Mouse (Mus musculus) forebrain, embryonic 10.5 days (tissue): ENCODE measurements around the gene Zzz3. TPM values are rescaled to one million over a fixed set of nuclear protein-coding genes. Genes with fewer than 3 reads are reported as not detected.

Source experiments
- DNase-seq: peaks from one replicate; pipeline ENCODE4 v3.0.0-alpha.2; 2017; ENCODE audit warnings: low spot score; ENCODE audit errors: extremely low spot score
- H3K27ac ChIP-seq: fragments of 300-500 bp; sonication (generic); 2 replicates; pipeline ENCODE4 v1.5.1; 2016; ENCODE audit warnings: mild to moderate bottlenecking
- H3K27me3 ChIP-seq: fragments of 300-500 bp; sonication (generic); 2 replicates; pipeline ENCODE4 v1.6.1; 2016; ENCODE audit warnings: mild to moderate bottlenecking; ENCODE audit not compliant: poor library complexity, severe bottlenecking
- H3K36me3 ChIP-seq: fragments of 300-500 bp; sonication (generic); replicated peaks from 2 replicates; pipeline ENCODE4 v1.6.1; 2016; ENCODE audit warnings: mild to moderate bottlenecking, moderate library complexity
- H3K4me1 ChIP-seq: fragments of 300-500 bp; sonication (generic); 2 replicates; pipeline ENCODE4 v1.6.1; 2016
- H3K4me3 ChIP-seq: fragments of 300-500 bp; sonication (generic); 2 replicates; pipeline ENCODE4 v1.5.1; 2016; ENCODE audit warnings: mild to moderate bottlenecking, moderate library complexity
- H3K9me3 ChIP-seq: fragments of 300-500 bp; sonication (generic); 2 replicates; pipeline ENCODE4 v1.6.1; 2016; ENCODE audit warnings: mild to moderate bottlenecking, moderate library complexity
- WGBS: fragments of 180-500 bp; shearing (Covaris S2); methylation state at CpG from one replicate; pipeline ENCODE4 v1.1.7; 2016; 5-methylcytosine and 5-hydroxymethylcytosine counted together
- polyA plus RNA-seq: library from polyadenylated mRNA; unstranded; fragments of >200 nt; fragmentation: Nextera tagmentation; extraction: Ambion mirVana; gene quantifications from 2 replicates; pipeline ENCODE4 v1.2.1, GENCODE M21; 2016

Zzz3 gene
- polyA plus RNA-seq, 1 experiment from 2014 or later, result 56.4 TPM

DNA sequence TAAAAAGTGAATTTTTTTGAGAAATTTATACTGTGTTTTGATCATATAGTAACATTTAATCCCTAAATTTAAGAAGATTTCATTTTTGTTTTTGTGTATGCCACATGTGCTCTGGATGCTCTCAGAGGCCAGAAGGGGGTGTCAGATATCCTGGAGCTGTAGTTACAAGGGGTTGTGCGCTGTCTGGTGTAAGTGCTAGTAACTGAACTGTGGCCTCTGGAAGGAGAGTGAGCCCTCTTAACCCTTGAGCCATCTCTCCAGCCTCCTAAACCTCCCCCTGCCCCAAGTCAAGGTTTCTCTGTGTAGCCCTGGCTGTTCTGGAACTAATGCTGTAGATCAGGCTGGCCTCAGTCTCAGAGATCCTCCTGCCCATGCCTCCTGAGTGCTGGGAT is 80.0 kb downstream of the Zzz3 start:
- peaks cover 26% of the 10 kb centered on the region for H3K4me1 ChIP-seq
- H3K4me3 ChIP-seq, result no peak overlapping the region
- WGBS, result 96% methylated on average over 1 of the region's 1 CpGs
- H3K27ac ChIP-seq, result no peak overlapping the region
- peaks cover 7% of the 10 kb centered on the region; the same call in 1 of the 2 replicates for H3K27me3 ChIP-seq
- H3K9me3 ChIP-seq, result no peaks in the 10 kb centered on the region
- no peak for DNase-seq
- no peaks in the 10 kb centered on the region for H3K36me3 ChIP-seq

- DNase-seq, result no peak
- H3K4me3 ChIP-seq, result no peak overlapping the region
- H3K4me1 ChIP-seq, result peaks cover 26% of the 10 kb centered on the region
- no peaks in the 10 kb centered on the region for H3K36me3 ChIP-seq
- 91% methylated on average over 3 of the region's 3 CpGs for WGBS
- peaks cover 7% of the 10 kb centered on the region; the same call in 1 of the 2 replicates for H3K27me3 ChIP-seq
- no peaks in the 10 kb centered on the region for H3K9me3 ChIP-seq
- no peak overlapping the region for H3K27ac ChIP-seq
Measured at GRCm38 (mm10) chr3:152475894-152476293, 80.6 kb downstream of the Zzz3 start.

DNA sequence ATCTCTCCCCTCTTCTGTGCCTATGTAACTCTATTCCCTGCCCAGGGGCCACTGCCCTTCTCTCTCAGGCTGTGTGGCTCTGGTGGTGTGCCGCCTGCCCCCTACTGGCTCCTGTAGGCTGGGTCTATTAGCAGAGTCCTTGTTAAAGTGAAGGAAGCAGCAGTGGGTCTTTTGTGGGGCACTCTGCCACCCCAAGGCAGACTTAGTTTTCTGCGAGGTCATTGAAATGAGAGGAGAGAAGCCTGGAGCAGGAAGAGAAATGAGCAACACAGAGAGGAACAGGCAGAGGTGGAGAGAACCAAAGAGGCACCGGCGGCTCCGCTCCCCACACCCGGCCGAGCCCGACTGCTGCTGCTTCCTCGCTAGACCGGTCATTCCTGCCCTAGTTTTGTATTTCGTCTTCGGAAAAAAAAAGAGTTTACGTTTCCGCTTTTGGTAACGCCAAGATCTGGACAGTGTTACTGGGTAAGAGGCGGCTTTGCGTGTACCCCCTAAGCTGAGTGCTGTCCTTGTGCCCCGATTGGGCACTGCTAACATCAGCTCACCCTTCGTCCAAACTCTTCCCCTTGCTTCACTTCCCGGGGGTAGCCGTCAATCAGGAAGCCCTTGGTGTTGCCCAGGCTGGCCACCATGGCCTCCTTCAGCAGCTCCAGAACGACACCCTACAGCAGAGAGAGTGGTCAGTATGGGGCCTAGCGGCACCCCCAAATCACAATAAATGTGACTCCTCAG is 82.7 kb downstream of the Zzz3 start:
- H3K9me3 ChIP-seq, result no peaks in the 10 kb centered on the region
- DNase-seq, result peak; percentile 76
- no peaks in the 10 kb centered on the region for H3K36me3 ChIP-seq
- 3% methylated on average over 23 of the region's 23 CpGs for WGBS
- peaks cover 7% of the 10 kb centered on the region; the same call in 1 of the 2 replicates for H3K27me3 ChIP-seq
- peak overlapping the region; percentile 51 for H3K4me3 ChIP-seq
- H3K27ac ChIP-seq, result peak overlapping the region; percentile 70
- H3K4me1 ChIP-seq, result peaks cover 26% of the 10 kb centered on the region

GRCm38 (mm10) chr3:152478599-152479435 is 83.5 kb downstream of the Zzz3 start:
- Histone ChIP-seq H3K27me3 (peaks cover 7% of the 10 kb centered on the region; the same call in 1 of the 2 replicates), H3K4me1 (peaks cover 29% of the 10 kb centered on the region), H3K36me3 (no peaks in the 10 kb centered on the region), H3K4me3 (peak overlapping the region; percentile 51), H3K9me3 (no peaks in the 10 kb centered on the region), H3K27ac (peak overlapping the region; percentile 70)
- WGBS, result 4% methylated on average over 14 of the region's 16 CpGs
- DNase-seq, result peak; percentile 67

GRCm38 (mm10) chr3:152480336-152480735 is 85.1 kb downstream of the Zzz3 start:
- 93% methylated on average over 6 of the region's 6 CpGs for WGBS
- H3K27ac ChIP-seq, result no peak overlapping the region
- DNase-seq, result no peak

GRCm38 (mm10) chr3:152482182-152482581 is 86.9 kb downstream of the Zzz3 start:
- Histone ChIP-seq H3K4me3 (no peak overlapping the region), H3K27me3 (peaks cover 4% of the 10 kb centered on the region; the same call in 1 of the 2 replicates), H3K9me3 (0 out of 2 replicates have a peak, but pooled peaks cover 5% of the 10 kb centered on the region), H3K27ac (no peak overlapping the region), H3K4me1 (peaks cover 32% of the 10 kb centered on the region), H3K36me3 (no peaks in the 10 kb centered on the region)
- 88% methylated on average over 8 of the region's 8 CpGs for WGBS
- DNase-seq, result no peak

More at GRCm38 (mm10) chr3:152480336-152480735, 85.1 kb downstream of the Zzz3 start:
- no peaks in the 10 kb centered on the region for H3K36me3 ChIP-seq
- no peaks in the 10 kb centered on the region for H3K9me3 ChIP-seq
- H3K4me1 ChIP-seq, result peaks cover 36% of the 10 kb centered on the region
- H3K27me3 ChIP-seq, result peaks cover 7% of the 10 kb centered on the region; the same call in 1 of the 2 replicates
- no peak overlapping the region for H3K4me3 ChIP-seq

- H3K9me3 ChIP-seq, result 0 out of 2 replicates have a peak, but pooled peaks cover 5% of the 10 kb centered on the region
- H3K4me1 ChIP-seq, result peaks cover 16% of the 10 kb centered on the region
- H3K4me3 ChIP-seq, result no peak overlapping the region
- 71% methylated on average over 7 of the region's 7 CpGs for WGBS
- no peaks in the 10 kb centered on the region for H3K27me3 ChIP-seq
- no peak for DNase-seq
- H3K36me3 ChIP-seq, result no peaks in the 10 kb centered on the region
- 0 out of 2 replicates have a peak overlapping the region, but pooled peaks have one; percentile 20 for H3K27ac ChIP-seq
Measured at GRCm38 (mm10) chr3:152483800-152484199, 88.5 kb downstream of the Zzz3 start.

DNA sequence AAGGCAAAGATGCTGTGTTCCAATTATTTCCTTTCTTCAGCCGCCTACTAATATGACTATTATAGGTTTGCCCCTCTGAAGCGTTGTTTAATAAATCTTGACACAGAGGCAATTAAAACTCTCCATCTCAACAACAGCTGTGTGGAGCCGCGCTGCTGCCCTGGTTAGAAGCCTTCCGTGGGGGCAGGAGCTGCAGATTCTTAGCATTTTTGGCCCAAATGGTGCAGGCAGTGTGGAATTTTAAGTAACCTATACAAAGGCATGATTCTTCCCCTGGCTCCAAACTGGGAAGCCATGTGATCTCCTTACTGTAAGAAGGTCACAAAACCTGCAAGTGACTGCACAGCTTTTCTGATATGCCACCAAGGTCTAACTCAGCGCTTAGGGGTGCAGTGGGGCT is 88.9 kb downstream of the Zzz3 start:
- Histone ChIP-seq H3K27me3 (no peaks in the 10 kb centered on the region), H3K36me3 (no peaks in the 10 kb centered on the region), H3K4me3 (no peak overlapping the region), H3K4me1 (peaks cover 12% of the 10 kb centered on the region), H3K9me3 (0 out of 2 replicates have a peak, but pooled peaks cover 5% of the 10 kb centered on the region), H3K27ac (0 out of 2 replicates have a peak overlapping the region, but pooled peaks have one; percentile 20)
- 78% methylated on average over 6 of the region's 6 CpGs for WGBS
- no peak for DNase-seq

DNA sequence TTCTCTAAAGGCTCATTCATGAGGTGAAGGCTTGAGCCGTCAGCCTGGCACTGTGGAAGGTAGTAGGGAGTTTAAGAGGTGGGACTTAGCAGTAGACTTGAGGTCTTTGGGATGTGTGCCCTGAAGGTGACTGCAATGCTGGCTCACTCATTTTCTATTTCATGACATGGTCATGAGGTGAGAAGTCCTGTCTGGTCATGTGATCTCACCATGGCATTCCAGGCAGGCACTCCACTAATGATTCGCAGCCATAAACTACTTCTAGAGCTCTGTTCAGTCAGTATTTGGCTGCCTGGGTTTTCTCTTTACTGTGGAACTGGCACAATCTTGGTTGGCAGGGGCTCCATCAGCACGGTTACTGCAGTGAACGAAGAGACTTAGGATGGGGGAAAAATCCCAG is 93.7 kb downstream of the Zzz3 start:
- H3K9me3 ChIP-seq, result 0 out of 2 replicates have a peak, but pooled peaks cover 5% of the 10 kb centered on the region
- no peak for DNase-seq
- WGBS, result 91% methylated on average over 4 of the region's 4 CpGs

GRCm38 (mm10) chr3:152490423-152490822 is 95.2 kb downstream of the Zzz3 start:
- 0 out of 2 replicates have a peak, but pooled peaks cover 5% of the 10 kb centered on the region for H3K9me3 ChIP-seq
- DNase-seq, result no peak
- WGBS, result 87% methylated on average over 5 of the region's 5 CpGs

More for the DNA sequence above, 93.7 kb downstream of the Zzz3 start:
- Histone ChIP-seq H3K27ac (no peak overlapping the region), H3K4me3 (no peak overlapping the region), H3K36me3 (no peaks in the 10 kb centered on the region), H3K27me3 (no peaks in the 10 kb centered on the region), H3K4me1 (peaks cover 6% of the 10 kb centered on the region)

GRCm38 (mm10) chr3:152492241-152492640 is 97.0 kb downstream of the Zzz3 start:
- no peaks in the 10 kb centered on the region for H3K27me3 ChIP-seq
- WGBS, result 90% methylated on average over 6 of the region's 6 CpGs
- no peaks in the 10 kb centered on the region for H3K36me3 ChIP-seq
- H3K4me3 ChIP-seq, result no peak overlapping the region
- DNase-seq, result no peak
- no peak overlapping the region for H3K27ac ChIP-seq
- peaks cover 26% of the 10 kb centered on the region for H3K4me1 ChIP-seq
- no peaks in the 10 kb centered on the region for H3K9me3 ChIP-seq

More at GRCm38 (mm10) chr3:152490423-152490822, 95.2 kb downstream of the Zzz3 start:
- Histone ChIP-seq H3K36me3 (no peaks in the 10 kb centered on the region), H3K4me1 (peaks cover 8% of the 10 kb centered on the region), H3K4me3 (no peak overlapping the region), H3K27me3 (no peaks in the 10 kb centered on the region), H3K27ac (no peak overlapping the region)

DNA sequence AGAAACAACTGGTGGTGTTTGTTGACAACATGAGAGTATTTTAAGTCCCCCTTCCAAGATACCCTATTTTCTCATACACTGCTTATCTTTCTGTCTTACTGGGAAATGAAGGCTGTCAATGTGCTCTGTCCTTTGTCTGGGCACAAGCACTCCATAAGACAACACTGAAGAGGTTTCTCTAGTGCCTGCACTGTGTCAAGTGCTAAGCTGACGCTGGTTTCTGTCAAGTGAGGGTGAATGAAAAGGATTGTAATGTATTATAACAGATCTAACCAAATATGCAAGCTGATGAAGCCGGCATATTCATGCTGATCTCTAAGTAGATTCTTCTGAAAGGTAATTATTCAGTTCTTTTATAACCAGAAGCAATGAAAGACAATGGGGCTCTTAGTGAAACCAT is 98.5 kb downstream of the Zzz3 start:
- no peaks in the 10 kb centered on the region for H3K9me3 ChIP-seq
- 78% methylated on average over 2 of the region's 2 CpGs for WGBS
- H3K27me3 ChIP-seq, result no peaks in the 10 kb centered on the region
- H3K4me3 ChIP-seq, result no peak overlapping the region
- peaks cover 26% of the 10 kb centered on the region for H3K4me1 ChIP-seq
- H3K27ac ChIP-seq, result no peak overlapping the region
- no peak for DNase-seq
- H3K36me3 ChIP-seq, result no peaks in the 10 kb centered on the region
